Mouse (Mus musculus): Measurements from ENCODE around the gene Col5a2.

GRCm38 (mm10) chr1:45500456-45500855 is 2.6 kb downstream of the Col5a2 start:
- no peak for TF ChIP-seq CTCF (IDR thresholded peaks at IDR 0.05; ENCODE audit: low read depth)
- TF ChIP-seq EP300 (IDR thresholded peaks at IDR 0.05; ENCODE audit: low read depth), result no peak

Measured in heart, postnatal 0 days (tissue).